Mouse (Mus musculus): ENCODE data around the gene Paox. TPM values are rescaled to one million over a fixed set of nuclear protein-coding genes. Genes with fewer than 3 reads are reported as not detected.
"Not testable (repeated sequence)": the region's sequence is repeated elsewhere in the genome, so short reads cannot be mapped to it uniquely, and the experiment has no call there.

The Paox gene
- polyA plus RNA-seq, 1 experiment from 2014 or later, result 39.5 TPM

DNA sequence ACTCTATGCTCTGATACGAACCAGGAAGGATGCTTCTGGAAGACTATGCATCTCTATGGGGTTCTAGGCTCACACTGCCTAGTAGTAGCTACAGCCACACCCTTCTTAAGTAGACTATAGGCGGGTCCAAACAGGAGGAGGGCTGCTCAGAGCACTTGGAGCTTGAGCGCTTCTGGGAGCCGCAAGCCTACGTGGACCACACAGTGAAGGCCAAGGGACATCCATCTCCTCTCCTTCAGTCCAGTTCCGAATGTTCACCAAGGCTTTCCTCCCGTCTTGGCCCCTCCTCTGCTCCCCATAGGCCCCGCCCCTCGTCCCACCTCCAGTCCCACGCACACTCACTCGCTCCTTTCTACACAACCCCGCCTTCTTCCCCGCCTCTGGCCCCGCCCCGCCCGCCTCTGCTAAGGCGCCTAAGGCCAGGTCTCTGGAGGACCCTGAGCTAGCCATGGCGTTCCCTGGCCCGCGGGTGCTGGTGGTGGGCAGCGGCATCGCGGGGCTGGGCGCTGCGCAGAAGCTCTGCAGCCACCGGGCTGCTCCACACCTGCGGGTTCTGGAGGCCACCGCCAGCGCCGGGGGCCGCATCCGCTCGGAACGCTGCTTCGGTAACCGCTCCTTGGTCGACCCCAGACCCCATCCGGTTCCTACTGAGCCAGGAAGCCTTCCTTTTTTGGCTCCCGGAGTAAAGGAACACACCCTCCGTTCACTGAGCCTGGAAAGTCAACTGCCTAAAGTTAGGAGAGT lies 9.9 kb downstream of the Paox start:
- peak overlapping the region; percentile 81 for H3K4me3 ChIP-seq (ENCODE audit: low read depth, low read length)
- peaks cover 14% of the 10 kb centered on the region for H3K36me3 ChIP-seq (ENCODE audit: control insufficient read depth, insufficient read depth, low read length)
- peak overlapping the region; percentile 74 for H3K4me2 ChIP-seq (ENCODE audit: low read length)
- no peaks in the 10 kb centered on the region for H3K27me3 ChIP-seq (replicated peaks; ENCODE audit: control insufficient read depth, insufficient read depth, low read length)
- H3K9ac ChIP-seq (ENCODE audit: low read length), result peak overlapping the region; percentile 77
- H3K9me3 ChIP-seq (ENCODE audit: control insufficient read depth, low read length), result no peaks in the 10 kb centered on the region
- WGBS, result under 1% methylated on average over 40 of the region's 40 CpGs
- peak overlapping the region; percentile 73 for H3K27ac ChIP-seq (ENCODE audit: low read depth)
- ATAC-seq (replicated peaks; ENCODE audit: low FRiP score, low TSS enrichment, low read depth) (peak; percentile 96), DNase-seq (ENCODE audit: low spot score) (peak; percentile 96)
- peaks cover 6% of the 10 kb centered on the region; the same call in 1 of the 2 replicates for H3K4me1 ChIP-seq (replicated peaks; ENCODE audit: control insufficient read depth, insufficient read depth, low read length)

GRCm38 (mm10) chr7:140126022-140126350 lies 10.4 kb downstream of the Paox start:
- peak overlapping the region; percentile 77 for H3K9ac ChIP-seq (ENCODE audit: low read length)
- H3K9me3 ChIP-seq (ENCODE audit: control insufficient read depth, low read length), result no peaks in the 10 kb centered on the region
- ATAC-seq (replicated peaks; ENCODE audit: low FRiP score, low TSS enrichment, low read depth) (peak; percentile 38), DNase-seq (ENCODE audit: low spot score) (no peak)
- peak overlapping the region; percentile 73 for H3K27ac ChIP-seq (ENCODE audit: low read depth)
- H3K4me2 ChIP-seq (ENCODE audit: low read length), result peak overlapping the region; percentile 74
- WGBS, result 3% methylated on average over 5 of the region's 5 CpGs
- no peaks in the 10 kb centered on the region for H3K27me3 ChIP-seq (replicated peaks; ENCODE audit: control insufficient read depth, insufficient read depth, low read length)
- peaks cover 6% of the 10 kb centered on the region; the same call in 1 of the 2 replicates for H3K4me1 ChIP-seq (replicated peaks; ENCODE audit: control insufficient read depth, insufficient read depth, low read length)
- peaks cover 19% of the 10 kb centered on the region for H3K36me3 ChIP-seq (ENCODE audit: control insufficient read depth, insufficient read depth, low read length)
- peak overlapping the region; percentile 81 for H3K4me3 ChIP-seq (ENCODE audit: low read depth, low read length)

- Histone ChIP-seq H3K9ac (ENCODE audit: low read length) (no peak overlapping the region), H3K9me3 (ENCODE audit: control insufficient read depth, low read length) (no peaks in the 10 kb centered on the region), H3K4me2 (ENCODE audit: low read length) (peak overlapping the region; percentile 25), H3K27me3 (replicated peaks; ENCODE audit: control insufficient read depth, insufficient read depth, low read length) (no peaks in the 10 kb centered on the region), H3K36me3 (ENCODE audit: control insufficient read depth, insufficient read depth, low read length) (peaks cover 19% of the 10 kb centered on the region), H3K4me1 (replicated peaks; ENCODE audit: control insufficient read depth, insufficient read depth, low read length) (peaks cover 6% of the 10 kb centered on the region; the same call in 1 of the 2 replicates), H3K4me3 (ENCODE audit: low read depth, low read length) (no peak overlapping the region), H3K27ac (ENCODE audit: low read depth) (no peak overlapping the region)
- DNase-seq (ENCODE audit: low spot score) (no peak), ATAC-seq (replicated peaks; ENCODE audit: low FRiP score, low TSS enrichment, low read depth) (no peak)
- WGBS, result 83% methylated on average over 3 of the region's 3 CpGs
These were observed 11.3 kb downstream of the Paox start for GRCm38 (mm10) chr7:140126934-140127333.

- ATAC-seq (replicated peaks; ENCODE audit: low FRiP score, low TSS enrichment, low read depth), result no peak
- Histone ChIP-seq H3K9me3 (ENCODE audit: control insufficient read depth, low read length) (no peaks in the 10 kb centered on the region), H3K36me3 (ENCODE audit: control insufficient read depth, insufficient read depth, low read length) (peaks cover 19% of the 10 kb centered on the region), H3K27ac (ENCODE audit: low read depth) (no peak overlapping the region), H3K4me3 (ENCODE audit: low read depth, low read length) (no peak overlapping the region), H3K9ac (ENCODE audit: low read length) (no peak overlapping the region), H3K27me3 (replicated peaks; ENCODE audit: control insufficient read depth, insufficient read depth, low read length) (no peaks in the 10 kb centered on the region), H3K4me1 (replicated peaks; ENCODE audit: control insufficient read depth, insufficient read depth, low read length) (peaks cover 6% of the 10 kb centered on the region; the same call in 1 of the 2 replicates), H3K4me2 (ENCODE audit: low read length) (no peak overlapping the region)
- DNase-seq (ENCODE audit: low spot score), result no peak
- 80% methylated on average over 2 of the region's 2 CpGs for WGBS
These were observed 12.3 kb downstream of the Paox start for GRCm38 (mm10) chr7:140127911-140128310.

DNA sequence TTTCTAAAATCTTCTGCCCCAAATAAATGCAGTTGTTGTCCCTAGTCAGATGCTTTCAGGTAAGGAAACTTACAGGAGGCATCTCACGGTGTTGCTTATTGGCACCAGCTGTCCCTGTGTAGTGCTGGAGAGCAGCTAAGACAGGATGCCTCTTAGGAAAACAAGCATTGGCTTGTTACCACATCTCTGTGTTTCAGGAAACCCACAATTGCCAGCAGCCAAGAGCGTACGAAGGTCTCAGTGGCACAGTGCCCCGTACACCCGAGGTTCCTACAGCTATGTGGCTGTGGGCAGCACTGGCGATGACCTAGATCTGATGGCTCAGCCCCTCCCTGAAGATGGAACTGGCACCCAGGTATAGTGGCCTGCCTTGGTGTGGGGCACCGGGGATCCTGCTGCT lies 16.6 kb downstream of the Paox start:
- ATAC-seq (replicated peaks; ENCODE audit: low FRiP score, low TSS enrichment, low read depth); H3K4me3 ChIP-seq (ENCODE audit: low read depth, low read length); H3K4me1 ChIP-seq (replicated peaks; ENCODE audit: control insufficient read depth, insufficient read depth, low read length); H3K9me3 ChIP-seq (ENCODE audit: control insufficient read depth, low read length); H3K27me3 ChIP-seq (replicated peaks; ENCODE audit: control insufficient read depth, insufficient read depth, low read length); H3K27ac ChIP-seq (ENCODE audit: low read depth); H3K9ac ChIP-seq (ENCODE audit: low read length); DNase-seq (ENCODE audit: low spot score); H3K4me2 ChIP-seq (ENCODE audit: low read length): not testable (repeated sequence)
- WGBS, result 96% methylated on average over 7 of the region's 7 CpGs
- H3K36me3 ChIP-seq (ENCODE audit: control insufficient read depth, insufficient read depth, low read length), result peaks cover 34% of the 10 kb centered on the region

- not testable (repeated sequence) for H3K27ac ChIP-seq (ENCODE audit: low read depth); ATAC-seq (replicated peaks; ENCODE audit: low FRiP score, low TSS enrichment, low read depth); H3K4me3 ChIP-seq (ENCODE audit: low read depth, low read length); H3K9ac ChIP-seq (ENCODE audit: low read length); H3K4me1 ChIP-seq (replicated peaks; ENCODE audit: control insufficient read depth, insufficient read depth, low read length); H3K9me3 ChIP-seq (ENCODE audit: control insufficient read depth, low read length); H3K27me3 ChIP-seq (replicated peaks; ENCODE audit: control insufficient read depth, insufficient read depth, low read length); H3K4me2 ChIP-seq (ENCODE audit: low read length); DNase-seq (ENCODE audit: low spot score)
- peaks cover 33% of the 10 kb centered on the region for H3K36me3 ChIP-seq (ENCODE audit: control insufficient read depth, insufficient read depth, low read length)
- 85% methylated on average over 5 of the region's 7 CpGs for WGBS
These were observed 18.4 kb downstream of the Paox start for GRCm38 (mm10) chr7:140134033-140134432.

GRCm38 (mm10) chr7:140135106-140135770 lies 19.6 kb downstream of the Paox start:
- DNase-seq (ENCODE audit: low spot score) (no peak), ATAC-seq (replicated peaks; ENCODE audit: low FRiP score, low TSS enrichment, low read depth) (no peak)
- Histone ChIP-seq H3K9me3 (ENCODE audit: control insufficient read depth, low read length) (no peaks in the 10 kb centered on the region), H3K27ac (ENCODE audit: low read depth) (no peak overlapping the region), H3K4me3 (ENCODE audit: low read depth, low read length) (no peak overlapping the region), H3K36me3 (ENCODE audit: control insufficient read depth, insufficient read depth, low read length) (peaks cover 22% of the 10 kb centered on the region), H3K4me1 (replicated peaks; ENCODE audit: control insufficient read depth, insufficient read depth, low read length) (0 out of 2 replicates have a peak, but pooled peaks cover 4% of the 10 kb centered on the region), H3K4me2 (ENCODE audit: low read length) (no peak overlapping the region), H3K9ac (ENCODE audit: low read length) (no peak overlapping the region), H3K27me3 (replicated peaks; ENCODE audit: control insufficient read depth, insufficient read depth, low read length) (no peaks in the 10 kb centered on the region)
- WGBS, result 95% methylated on average over 5 of the region's 5 CpGs

DNA sequence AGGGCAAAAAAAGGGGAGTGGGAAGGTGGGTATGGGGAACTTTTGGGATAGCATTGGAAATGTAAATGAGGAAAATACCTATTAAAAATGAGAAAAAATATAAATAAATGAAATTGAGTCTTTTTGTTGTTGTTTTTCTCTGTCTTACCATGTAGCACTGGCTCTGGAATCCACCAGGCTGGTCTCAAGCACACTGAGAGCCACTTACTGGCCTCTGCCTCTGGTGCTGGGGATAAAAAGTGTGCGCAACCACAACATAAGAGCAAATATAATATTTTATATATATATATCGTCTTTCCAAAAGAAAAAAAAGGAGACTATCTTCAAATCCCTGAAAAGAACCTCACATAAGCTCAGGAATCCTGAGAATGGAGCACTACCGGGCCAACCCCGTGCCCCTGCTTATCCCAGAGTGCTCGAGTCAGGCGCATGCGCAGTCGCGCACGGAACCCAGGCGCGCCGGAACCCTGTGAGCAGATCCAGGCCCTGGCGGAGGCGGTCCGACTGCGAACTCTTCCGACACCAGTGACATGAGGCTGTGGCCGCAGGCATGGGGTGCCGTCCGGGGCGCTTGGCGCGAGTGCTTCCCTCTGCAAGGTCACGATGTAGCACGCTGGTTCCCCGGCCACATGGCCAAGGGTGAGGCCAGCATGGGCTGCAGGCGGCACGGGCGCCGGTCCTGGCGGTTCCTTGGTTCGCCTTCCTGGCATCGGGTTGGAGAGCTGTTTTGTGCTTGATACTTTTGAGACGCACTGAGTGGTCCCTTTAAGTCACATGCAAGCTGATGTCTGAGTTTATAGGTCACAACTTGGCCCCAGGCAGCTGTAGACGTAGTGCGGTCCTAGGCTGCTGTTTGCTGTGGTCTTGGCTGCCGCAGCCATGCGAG lies 21.8 kb downstream of the Paox start, which contains the start of gene Mtg1:
TSS of gene Mtg1 (plus strand) at position 430 of the 886 bp plus-strand sequence.
- WGBS, result 2% methylated on average over 39 of the region's 39 CpGs
- H3K4me3 ChIP-seq (ENCODE audit: low read depth, low read length), result peak within 1 kb of the TSS; percentile 68
- H3K27ac ChIP-seq (ENCODE audit: low read depth), result peak within 1 kb of the TSS; percentile 40
- no peaks in the 10 kb centered on the region for H3K27me3 ChIP-seq (replicated peaks; ENCODE audit: control insufficient read depth, insufficient read depth, low read length)
- peak within 1 kb of the TSS; percentile 80 for H3K4me2 ChIP-seq (ENCODE audit: low read length)
- 0 out of 2 replicates have a peak, but pooled peaks cover 4% of the 10 kb centered on the region for H3K4me1 ChIP-seq (replicated peaks; ENCODE audit: control insufficient read depth, insufficient read depth, low read length)
- ATAC-seq (replicated peaks; ENCODE audit: low FRiP score, low TSS enrichment, low read depth), result peak; percentile 98
- no peaks in the 10 kb centered on the region for H3K9me3 ChIP-seq (ENCODE audit: control insufficient read depth, low read length)
- peak; percentile 98 for DNase-seq (ENCODE audit: low spot score)
- peaks cover 15% of the 10 kb centered on the region for H3K36me3 ChIP-seq (ENCODE audit: control insufficient read depth, insufficient read depth, low read length)
- peak within 1 kb of the TSS; percentile 88 for H3K9ac ChIP-seq (ENCODE audit: low read length)

Data from intestine, embryonic 14.5 days (tissue).